Mouse (Mus musculus) G1E-ER4 (cell line): ENCODE measurements around the gene Trafd1. TPM values are rescaled to one million over a fixed set of nuclear protein-coding genes. Genes with fewer than 3 reads are reported as not detected.

ENCODE experiments used
- GATA1 ChIP-seq: IDR thresholded peaks from one replicate; pipeline ENCODE4 v1.8.0; 2012; ENCODE audit warnings: low read length, inconsistent platforms
- polyA plus RNA-seq: library from polyadenylated mRNA; stranded (reverse); fragments of >175 nt; gene quantifications from 2 replicates; pipeline ENCODE4 v1.2.3, GENCODE M21; 2012

The Trafd1 gene
- polyA plus RNA-seq, 1 experiment: 14.7 TPM

DNA sequence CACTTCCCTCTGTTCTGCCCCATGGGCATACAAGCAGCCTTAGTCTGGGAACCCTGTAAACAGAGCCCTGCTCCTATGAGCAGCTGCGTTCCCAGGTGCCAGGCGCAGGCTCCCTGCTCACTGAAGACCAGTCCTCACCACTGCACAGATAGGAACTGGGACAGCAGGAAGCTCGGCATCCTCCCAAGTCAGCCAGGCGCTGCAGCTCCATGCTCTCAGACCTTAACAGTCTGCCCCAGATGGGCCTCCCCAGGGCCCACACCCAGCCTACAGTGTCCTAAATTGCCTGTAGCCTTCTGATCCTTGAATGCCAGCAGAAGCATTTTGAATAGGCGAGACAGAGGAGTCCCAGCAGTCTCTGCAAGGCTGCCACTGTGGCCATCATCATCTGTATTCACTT, 23.7 kb downstream of the Trafd1 start:
- TF ChIP-seq GATA1: no peak

DNA sequence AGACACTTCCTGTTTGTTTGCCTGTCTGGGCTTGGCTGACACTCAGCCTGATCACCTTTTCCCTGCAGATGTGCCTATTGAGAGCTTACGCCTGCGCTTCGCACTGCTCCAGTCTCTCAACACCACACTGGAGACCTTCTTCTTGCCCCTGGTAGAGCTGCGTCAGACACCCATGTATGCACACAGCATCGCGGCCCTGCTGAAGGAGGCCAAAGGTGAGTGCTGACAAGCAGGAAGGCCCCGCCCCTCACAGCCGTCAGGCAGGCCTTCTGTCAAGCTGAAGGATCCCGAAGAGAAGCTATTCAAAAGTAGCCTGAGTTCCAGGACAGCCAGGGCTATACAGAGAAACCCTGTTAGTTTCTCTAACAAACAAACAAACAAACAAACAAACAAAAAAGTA, 26.2 kb downstream of the Trafd1 start:
- TF ChIP-seq GATA1: no peak

DNA sequence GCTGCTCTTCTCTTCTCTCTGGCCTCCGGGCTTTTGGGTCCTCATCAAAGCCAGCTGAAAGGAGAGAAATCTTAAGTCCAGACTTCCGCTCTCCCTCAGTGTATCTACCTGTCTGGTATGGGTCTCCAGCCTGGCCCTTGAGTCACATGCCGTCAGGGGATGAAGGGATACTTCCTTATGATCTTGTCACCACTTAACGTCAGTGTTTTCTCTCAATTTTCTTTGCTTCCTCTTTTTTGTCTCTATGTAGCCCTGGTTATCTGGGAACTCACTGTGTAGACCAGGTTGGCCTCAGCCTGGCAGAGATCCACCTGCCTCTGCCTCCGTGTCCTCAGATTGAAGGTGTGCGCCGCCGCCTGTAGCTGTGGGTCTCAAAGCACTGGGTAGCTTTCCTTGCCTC, 41.4 kb downstream of the Trafd1 start:
- TF ChIP-seq GATA1: no peak

DNA sequence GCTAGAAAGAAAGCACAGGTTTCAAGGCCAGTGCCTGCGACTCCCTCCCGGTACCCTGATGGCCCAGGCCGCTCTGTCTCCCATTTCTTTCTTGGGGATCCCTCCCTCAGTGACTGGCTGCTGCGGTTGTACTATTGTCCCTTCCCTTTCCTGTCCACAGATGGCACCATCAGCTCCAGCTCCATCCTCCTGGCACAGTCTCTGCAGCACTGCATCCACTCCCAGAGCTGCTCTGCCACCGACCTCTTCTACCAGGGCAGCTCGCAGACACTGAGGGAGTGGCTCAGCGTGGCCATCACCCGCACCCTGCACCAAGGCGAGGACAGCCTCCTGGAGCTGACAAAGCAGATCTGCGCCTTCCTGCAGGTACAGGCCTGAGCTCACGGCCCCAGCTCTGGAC, 42.9 kb downstream of the Trafd1 start:
- TF ChIP-seq GATA1: no peak

DNA sequence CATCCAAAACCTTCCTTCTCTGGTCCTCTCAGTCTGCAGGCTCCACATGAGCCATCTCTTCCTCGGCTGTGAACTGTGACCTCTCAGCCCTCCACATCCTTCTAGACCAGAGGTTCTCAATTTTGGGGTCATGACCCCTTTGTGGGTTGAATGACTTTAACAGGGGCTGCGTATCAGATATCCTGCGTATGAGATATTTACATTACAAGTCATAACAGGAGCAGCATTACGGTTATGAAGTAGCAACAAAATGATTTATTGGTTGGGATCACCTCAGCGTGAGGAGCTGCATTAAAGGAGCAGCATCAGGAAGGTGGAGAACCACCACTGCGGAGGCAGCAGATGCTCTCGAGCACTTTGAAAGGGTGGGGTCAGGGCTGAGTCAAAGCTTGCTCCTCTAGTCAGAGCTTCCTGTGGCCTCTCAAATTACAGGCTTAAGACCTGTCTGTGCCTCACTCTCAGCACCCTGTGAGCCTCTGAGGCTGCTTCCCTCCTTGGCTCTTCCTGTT, 44.4 kb downstream of the Trafd1 start:
- TF ChIP-seq GATA1: no peak

DNA sequence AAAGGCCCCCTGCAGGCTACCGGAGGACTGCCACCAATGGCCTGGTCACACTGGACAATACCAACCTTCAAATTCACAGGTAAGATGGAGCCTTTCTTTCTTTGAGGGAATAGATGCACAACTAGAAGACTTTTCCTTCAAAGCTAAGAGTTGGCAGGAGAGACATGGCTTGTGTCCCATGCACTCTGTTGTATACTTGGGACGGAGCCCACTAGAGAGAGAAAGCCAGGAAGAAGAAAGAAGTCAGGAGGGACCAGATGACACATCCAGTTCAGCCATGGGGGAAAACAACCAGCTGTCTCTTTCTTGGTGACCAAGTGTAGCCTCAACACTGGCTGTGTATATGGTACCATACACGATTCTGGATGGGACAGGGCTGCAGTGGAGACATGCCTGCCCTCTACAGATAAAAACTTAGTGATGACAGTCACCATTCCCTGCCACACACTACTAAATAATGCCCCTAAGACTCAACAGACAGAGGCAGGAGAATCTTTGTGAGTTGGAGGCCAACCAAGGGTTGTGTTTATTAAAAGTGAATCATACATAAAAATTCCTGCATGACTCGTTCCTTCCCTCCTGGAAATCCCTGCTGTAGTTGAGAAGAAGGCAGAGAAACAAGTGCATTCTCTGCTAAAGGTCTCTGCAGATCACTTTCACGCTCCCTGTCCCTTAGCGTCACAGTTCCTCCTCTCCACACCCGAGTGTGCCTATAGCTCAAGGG, 45.8 kb downstream of the Trafd1 start:
- no peak for TF ChIP-seq GATA1

DNA sequence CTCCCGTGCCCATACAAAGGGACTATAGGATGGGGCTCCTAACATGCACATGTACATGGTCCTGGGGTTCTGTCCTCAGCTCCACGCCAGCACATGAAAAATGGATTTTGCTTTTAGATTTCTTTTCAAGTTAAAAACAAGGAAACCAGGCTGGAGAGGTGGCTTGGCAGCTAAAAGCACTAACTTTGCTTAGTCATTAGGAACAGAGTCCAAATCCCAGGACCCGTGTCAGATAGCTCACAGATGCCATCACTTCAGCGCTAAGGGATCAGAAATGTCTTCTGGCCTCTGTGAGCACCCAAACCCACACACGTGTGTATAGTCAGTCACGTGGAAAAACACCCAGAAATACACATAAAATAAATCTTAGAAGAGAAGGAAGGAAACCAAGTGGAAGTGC, 48.7 kb downstream of the Trafd1 start:
- no peak for TF ChIP-seq GATA1

DNA sequence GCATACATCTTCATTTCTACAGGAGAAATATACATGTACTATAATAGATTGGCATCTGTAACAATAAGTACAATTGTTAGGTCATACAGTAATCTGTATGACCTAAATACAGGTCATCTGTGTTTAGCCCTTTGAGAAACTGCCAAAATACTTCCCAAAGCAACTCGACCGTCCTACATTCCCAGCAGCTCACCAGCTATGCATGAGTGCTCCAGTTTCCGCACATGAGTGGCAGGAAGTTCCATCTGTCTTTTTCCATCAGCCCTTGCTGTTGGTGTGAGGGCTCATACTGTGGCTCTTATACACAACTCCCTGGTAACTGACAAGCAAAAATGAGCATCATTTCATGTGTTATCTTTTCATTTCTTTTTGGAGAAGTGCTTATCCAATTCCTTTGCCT, 49.4 kb downstream of the Trafd1 start:
- TF ChIP-seq GATA1: no peak

DNA sequence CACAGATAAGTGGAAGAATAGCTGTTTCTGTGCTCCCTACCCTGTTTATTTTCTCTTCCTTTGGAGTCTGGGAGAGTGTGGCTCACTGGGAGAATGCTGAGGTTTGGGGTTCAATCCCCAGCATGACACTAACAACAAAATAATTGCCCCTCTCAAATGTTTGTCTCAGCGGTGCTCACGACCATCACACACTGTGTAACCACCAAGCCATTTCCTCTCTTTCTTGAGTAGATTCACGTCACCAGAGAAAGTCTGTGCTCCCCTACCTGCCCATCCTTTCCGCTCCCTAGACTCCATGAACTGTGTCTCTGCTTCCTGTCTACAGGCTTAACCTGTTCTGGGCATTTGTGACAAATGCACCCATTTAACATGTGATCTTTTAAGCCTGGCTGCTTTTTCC, 50.0 kb downstream of the Trafd1 start:
- TF ChIP-seq GATA1: no peak

DNA sequence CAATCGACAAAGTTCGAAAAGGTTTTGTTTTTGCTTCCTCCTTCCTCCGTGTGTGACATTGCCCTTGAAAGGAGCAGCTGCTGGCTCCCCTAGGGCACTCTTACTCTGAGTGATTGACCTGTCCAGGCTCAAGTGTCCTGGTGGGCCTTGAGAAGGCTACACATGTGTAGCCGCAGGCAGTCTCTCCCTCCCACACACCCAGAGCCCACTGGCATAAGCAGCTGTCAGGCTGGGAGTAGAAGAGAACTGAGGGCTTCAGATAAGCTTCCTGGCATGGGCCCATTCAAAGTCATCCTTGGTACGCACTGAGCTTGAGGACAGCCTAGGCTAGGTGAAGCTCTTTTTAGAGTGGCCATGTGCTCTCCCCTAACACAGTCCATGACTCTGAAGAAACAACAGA, 51.0 kb downstream of the Trafd1 start:
- no peak for TF ChIP-seq GATA1

DNA sequence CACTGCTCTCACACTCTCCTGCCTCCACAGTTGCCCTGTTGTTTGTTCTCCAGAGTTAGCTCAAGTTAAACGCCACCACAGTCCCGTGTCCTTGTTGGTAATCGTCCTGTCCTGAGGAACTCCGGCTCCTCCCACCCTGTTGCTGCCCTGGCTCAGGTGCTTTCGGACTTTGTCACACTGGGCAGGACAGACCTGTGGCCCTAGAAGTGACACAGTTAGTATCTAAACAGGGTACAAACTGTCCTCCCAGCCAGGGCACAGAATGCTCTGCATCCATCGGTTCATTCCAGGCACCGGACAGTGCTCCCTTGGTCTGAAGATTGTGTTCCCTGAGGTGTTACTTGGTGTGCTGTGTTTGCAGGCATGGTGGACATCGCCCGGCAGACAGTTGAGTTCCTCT, 51.5 kb downstream of the Trafd1 start:
- TF ChIP-seq GATA1: no peak

DNA sequence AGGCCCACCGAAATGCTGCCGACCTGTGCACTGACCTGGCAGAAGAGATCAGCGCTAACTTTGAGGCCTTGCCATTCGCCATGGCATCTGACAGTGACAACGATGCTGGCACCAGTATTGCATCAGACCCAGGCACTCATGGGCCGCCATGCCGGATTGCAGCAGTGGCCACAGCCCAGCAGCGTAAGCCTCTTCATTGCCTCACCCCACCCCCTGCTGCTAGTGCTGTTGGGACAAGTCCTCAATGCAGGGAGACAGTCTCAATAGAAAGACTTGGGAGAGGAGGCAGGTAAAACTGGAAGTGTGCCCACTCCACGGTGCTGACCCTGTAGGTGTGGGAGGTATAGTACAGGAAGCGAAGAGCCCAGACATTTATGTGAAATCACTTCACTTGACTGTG, 53.7 kb downstream of the Trafd1 start:
- no peak for TF ChIP-seq GATA1

DNA sequence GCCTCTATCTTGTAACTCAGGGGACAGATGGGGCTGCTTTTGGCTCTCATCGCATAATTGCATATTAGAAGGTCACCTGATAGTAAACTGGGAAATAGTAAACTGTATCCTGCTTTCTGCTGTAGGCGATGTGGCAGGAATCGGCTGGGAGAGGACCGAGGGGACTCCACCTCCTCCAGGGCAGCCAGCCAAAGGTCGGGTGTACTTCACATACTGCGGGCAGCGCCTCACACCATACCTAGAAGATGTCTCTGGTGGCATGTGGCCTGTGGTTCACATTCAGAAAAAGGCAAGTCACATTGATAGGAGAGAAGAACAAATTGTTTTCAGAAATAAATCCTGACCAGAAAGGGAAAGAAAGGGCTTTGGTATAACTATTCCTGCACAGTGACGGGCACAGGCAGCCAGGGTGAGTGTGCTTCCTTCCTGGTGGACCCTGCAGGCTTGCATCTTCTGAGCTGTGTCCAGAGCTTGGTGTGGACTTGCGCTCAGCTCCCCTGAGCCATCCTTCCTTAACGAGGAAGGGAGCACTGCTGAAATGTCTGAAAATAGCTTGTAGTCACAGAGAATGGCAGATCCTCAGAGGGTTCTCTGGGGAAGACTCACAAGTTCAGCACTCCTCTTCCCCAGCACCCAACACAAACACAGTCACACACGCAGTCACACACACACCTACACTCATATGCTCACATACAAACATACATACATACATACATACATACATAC, 55.9 kb downstream of the Trafd1 start:
- no peak for TF ChIP-seq GATA1

DNA sequence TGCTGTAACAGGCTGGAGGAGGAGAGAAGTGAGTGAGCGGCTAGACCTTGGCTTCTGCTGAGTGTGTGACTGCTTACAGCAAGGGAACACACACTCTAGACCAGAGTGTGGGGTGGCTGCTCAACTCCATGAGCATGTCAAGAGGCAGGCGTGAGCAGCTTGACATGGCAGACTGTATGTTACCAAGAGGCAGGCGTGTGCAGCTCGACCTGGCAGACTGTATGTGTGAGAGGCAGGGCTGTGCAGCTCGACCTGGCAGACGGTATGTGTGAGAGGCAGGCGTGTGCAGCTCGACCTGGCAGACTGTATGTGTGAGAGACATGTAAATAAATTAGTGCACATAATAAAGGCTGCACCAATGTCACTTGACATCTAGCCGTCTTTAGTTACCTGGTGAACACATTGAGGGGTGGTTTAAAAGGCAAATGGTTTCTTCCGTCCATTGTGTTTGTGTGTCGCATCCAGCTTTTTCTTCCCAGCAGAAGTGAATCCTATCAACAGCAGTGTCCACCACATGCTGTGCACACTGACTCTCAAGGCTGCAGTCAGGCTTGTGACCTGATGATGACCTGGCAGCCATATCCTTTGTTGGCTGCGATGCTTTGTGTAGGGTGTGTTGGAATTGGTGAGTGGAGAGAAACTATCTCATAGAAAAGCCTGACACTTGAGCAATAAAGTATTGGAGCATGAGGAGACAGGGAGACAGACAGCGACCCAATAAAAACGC, 59.2 kb downstream of the Trafd1 start:
- no peak for TF ChIP-seq GATA1

Other genes starting within 250 kb of the Trafd1 start
- gene Ptpn11, start 194.2 kb downstream of the Trafd1 start, polyA plus RNA-seq: 29.3 and 31.0 TPM in 2 replicates
- 121 and 756 TPM in 2 replicates for gene Rpl6, start 181.2 kb downstream of the Trafd1 start, polyA plus RNA-seq
- 15.6 and 19.3 TPM in 2 replicates for gene Hectd4, start 165.4 kb downstream of the Trafd1 start, polyA plus RNA-seq
- 5.2 and 5.3 TPM in 2 replicates for gene Naa25, start 12.3 kb upstream of the Trafd1 start, polyA plus RNA-seq
- gene Tmem116, start 66.3 kb upstream of the Trafd1 start, polyA plus RNA-seq: 2.0 TPM in 2 replicates
- gene Erp29, start 66.9 kb upstream of the Trafd1 start, polyA plus RNA-seq: 214 and 282 TPM in 2 replicates
- gene Adam1b, start 117.8 kb upstream of the Trafd1 start, polyA plus RNA-seq: not detected in 2 replicates
- gene Adam1a, start 159.8 kb upstream of the Trafd1 start, polyA plus RNA-seq: 0.11 and 0.15 TPM in 2 replicates
- gene Gm42878, start 159.8 kb upstream of the Trafd1 start, polyA plus RNA-seq: not detected in 2 replicates
- 52.3 and 61.2 TPM in 2 replicates for gene Mapkapk5, start 160.3 kb upstream of the Trafd1 start, polyA plus RNA-seq
- 124 and 151 TPM in 2 replicates for gene Aldh2, start 208.2 kb upstream of the Trafd1 start, polyA plus RNA-seq
- gene Acad12, start 233.3 kb upstream of the Trafd1 start, polyA plus RNA-seq: 1.0 and 1.3 TPM in 2 replicates